Mouse (Mus musculus) lung, postnatal 0 days (tissue): ENCODE data around the gene Ttll12. TPM values are rescaled to one million over a fixed set of nuclear protein-coding genes. Genes with fewer than 3 reads are reported as not detected.

Source experiments
- ATAC-seq: fragments of 200-750 bp; cut with Nextera tagmentation; 2 replicates; pipeline ENCODE4 v1.8.0; 2017; ENCODE audit warnings: moderate library complexity
- DNase-seq: peaks from one replicate; pipeline ENCODE4 v3.0.0-alpha.2; 2016; ENCODE audit warnings: low spot score
- H3K27ac ChIP-seq: fragments of 300-500 bp; sonication (generic); 2 replicates; pipeline ENCODE4 v1.5.1; 2014; ENCODE audit warnings: antibody characterized with exemption, mild to moderate bottlenecking, low read length, mixed read lengths
- H3K27me3 ChIP-seq: fragments of 300-500 bp; sonication (generic); replicated peaks from 2 replicates; pipeline ENCODE4 v1.6.1; 2014; ENCODE audit warnings: low read length, mixed read lengths; ENCODE audit not compliant: insufficient read depth
- H3K36me3 ChIP-seq: fragments of 300-500 bp; sonication (generic); 2 replicates; pipeline ENCODE4 v1.6.1; 2014; ENCODE audit warnings: low read length, mixed read lengths; ENCODE audit not compliant: insufficient read depth
- H3K4me1 ChIP-seq: fragments of 300-500 bp; sonication (generic); 2 replicates; pipeline ENCODE4 v1.6.1; 2014; ENCODE audit warnings: antibody characterized with exemption, low read depth, low read length, mixed read lengths; ENCODE audit not compliant: insufficient read depth
- H3K4me2 ChIP-seq: fragments of 300-500 bp; sonication (generic); replicated peaks from 2 replicates; pipeline ENCODE4 v1.6.1; 2014; ENCODE audit warnings: low read depth, mild to moderate bottlenecking, low read length, moderate library complexity, mixed read lengths
- H3K4me3 ChIP-seq: fragments of 300-500 bp; sonication (generic); 2 replicates; pipeline ENCODE4 v1.5.1; 2014; ENCODE audit warnings: low read depth, low read length
- H3K9ac ChIP-seq: fragments of 300-500 bp; sonication (generic); replicated peaks from 2 replicates; pipeline ENCODE4 v1.6.1; 2014; ENCODE audit warnings: low read depth, mild to moderate bottlenecking
- H3K9me3 ChIP-seq: fragments of 300-500 bp; sonication (generic); 2 replicates; pipeline ENCODE4 v1.6.1; 2016; ENCODE audit warnings: low read length, mixed read lengths
- CTCF ChIP-seq: IDR thresholded peaks from 2 replicates; pipeline ENCODE4 v1.5.1; 2016; ENCODE audit warnings: antibody characterized with exemption, mild to moderate bottlenecking
- EP300 ChIP-seq: IDR thresholded peaks from 2 replicates; pipeline ENCODE4 v1.6.1; 2016; ENCODE audit warnings: antibody characterized with exemption, mild to moderate bottlenecking, control low read depth
- WGBS: fragments of 180-500 bp; shearing (Covaris S2); extraction: QIAGEN DNeasy Blood & Tissue Kit; methylation state at CpG from one replicate; pipeline ENCODE4 v1.1.7; 2014; 5-methylcytosine and 5-hydroxymethylcytosine counted together
- polyA plus RNA-seq: library from polyadenylated mRNA; unstranded; fragments of >200 nt; fragmentation: Nextera tagmentation; extraction: Ambion mirVana; gene quantifications from 2 replicates; pipeline ENCODE4 v1.2.1, GENCODE M21; 2015

The Ttll12 gene
- polyA plus RNA-seq, 1 experiment from 2014 or later, result 12.3 TPM

DNA sequence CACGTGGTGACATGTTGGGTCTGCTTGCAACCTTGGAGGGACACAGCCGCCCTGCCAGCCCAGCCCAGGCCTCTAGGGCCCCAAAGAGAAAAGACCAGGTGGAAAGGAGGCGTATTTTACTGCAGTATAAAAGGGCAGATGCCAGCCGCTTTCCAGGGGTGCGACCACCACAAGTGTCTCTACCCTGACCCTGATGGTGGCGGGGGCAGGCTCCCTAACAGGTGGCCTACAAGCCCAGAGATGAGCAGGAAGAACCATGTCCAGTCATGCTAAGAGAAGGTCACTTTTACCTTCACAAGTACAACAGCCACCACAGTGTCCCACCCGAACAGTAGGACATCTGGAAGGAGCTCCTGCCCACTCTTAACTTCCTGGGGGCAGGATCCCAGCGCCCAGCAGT lies 19.4 kb downstream of the Ttll12 start:
- no peaks in the 10 kb centered on the region for H3K27me3 ChIP-seq
- no peak overlapping the region for H3K4me2 ChIP-seq
- H3K4me1 ChIP-seq, result no peaks in the 10 kb centered on the region
- WGBS, result 91% methylated on average over 8 of the region's 8 CpGs
- no peaks in the 10 kb centered on the region for H3K9me3 ChIP-seq
- TF ChIP-seq EP300 (no peak), CTCF (no peak)
- peak overlapping the region; percentile 76 for H3K27ac ChIP-seq
- DNase-seq (no peak), ATAC-seq (no peak)
- peaks cover 16% of the 10 kb centered on the region; the same call in 1 of the 2 replicates for H3K36me3 ChIP-seq
- no peak overlapping the region for H3K9ac ChIP-seq
- no peak overlapping the region for H3K4me3 ChIP-seq

DNA sequence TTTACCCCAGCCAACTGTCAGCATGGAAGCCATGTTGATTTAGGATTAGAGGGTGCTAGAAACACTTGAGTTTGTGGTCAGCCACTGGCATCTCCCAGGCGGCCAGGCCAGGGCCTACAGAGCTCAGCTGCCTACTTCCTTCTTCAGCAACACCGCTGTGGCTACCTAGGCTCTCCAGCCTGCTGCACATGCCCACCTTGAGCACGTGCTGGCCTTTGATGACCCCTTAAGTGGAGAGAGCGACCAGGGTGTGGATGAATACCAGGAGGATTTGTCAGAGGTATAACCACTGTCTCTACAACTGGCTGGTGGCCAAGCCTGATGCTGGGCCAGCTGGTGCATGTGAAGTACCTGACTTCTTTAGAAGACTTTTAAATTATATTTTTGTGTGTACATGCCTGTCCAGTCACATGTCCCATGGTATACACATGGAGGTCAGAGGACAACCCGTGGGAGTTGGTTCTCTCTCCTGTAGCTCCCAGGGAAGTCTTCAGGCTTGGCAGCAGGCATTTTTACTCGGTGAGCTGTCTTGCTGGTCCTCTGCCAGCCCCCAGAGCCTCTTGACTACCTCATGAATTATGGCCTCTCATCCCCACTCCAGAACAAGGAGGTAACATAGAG lies 20.1 kb downstream of the Ttll12 start:
- Histone ChIP-seq H3K4me3 (no peak overlapping the region), H3K9me3 (no peaks in the 10 kb centered on the region), H3K27me3 (no peaks in the 10 kb centered on the region), H3K36me3 (peaks cover 16% of the 10 kb centered on the region; the same call in 1 of the 2 replicates), H3K4me1 (no peaks in the 10 kb centered on the region), H3K27ac (peak overlapping the region; percentile 76), H3K4me2 (no peak overlapping the region), H3K9ac (no peak overlapping the region)
- ATAC-seq (peak; percentile 85), DNase-seq (peak; percentile 89)
- TF ChIP-seq EP300 (peak; percentile 75), CTCF (no peak)
- 57% methylated on average over 6 of the region's 6 CpGs for WGBS

DNA sequence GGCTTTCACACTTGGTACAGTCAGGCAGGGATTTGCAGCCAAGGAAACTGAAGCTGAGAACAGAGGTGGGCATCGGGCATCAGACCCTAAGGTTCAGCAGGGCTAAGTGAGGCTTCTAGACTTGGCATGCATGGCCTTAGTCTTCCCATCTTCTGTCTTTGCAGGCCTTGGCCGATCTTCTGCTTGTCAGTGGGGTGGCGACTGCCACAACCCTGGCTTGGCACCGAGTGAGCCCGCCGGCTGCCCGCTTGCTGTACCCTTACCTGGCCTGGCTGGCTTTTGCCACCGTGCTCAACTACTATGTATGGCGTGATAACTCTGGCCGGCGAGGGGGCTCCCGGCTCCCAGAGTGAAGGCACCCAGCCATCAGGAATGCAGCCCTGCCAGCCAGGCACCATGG lies 21.4 kb downstream of the Ttll12 start:
- Histone ChIP-seq H3K4me2 (no peak overlapping the region), H3K9me3 (no peaks in the 10 kb centered on the region), H3K4me3 (no peak overlapping the region), H3K9ac (no peak overlapping the region), H3K27ac (no peak overlapping the region), H3K36me3 (peaks cover 16% of the 10 kb centered on the region; the same call in 1 of the 2 replicates), H3K27me3 (no peaks in the 10 kb centered on the region), H3K4me1 (no peaks in the 10 kb centered on the region)
- 95% methylated on average over 12 of the region's 12 CpGs for WGBS
- ATAC-seq, result no peak
- DNase-seq, result no peak
- TF ChIP-seq CTCF (no peak), EP300 (no peak)

DNA sequence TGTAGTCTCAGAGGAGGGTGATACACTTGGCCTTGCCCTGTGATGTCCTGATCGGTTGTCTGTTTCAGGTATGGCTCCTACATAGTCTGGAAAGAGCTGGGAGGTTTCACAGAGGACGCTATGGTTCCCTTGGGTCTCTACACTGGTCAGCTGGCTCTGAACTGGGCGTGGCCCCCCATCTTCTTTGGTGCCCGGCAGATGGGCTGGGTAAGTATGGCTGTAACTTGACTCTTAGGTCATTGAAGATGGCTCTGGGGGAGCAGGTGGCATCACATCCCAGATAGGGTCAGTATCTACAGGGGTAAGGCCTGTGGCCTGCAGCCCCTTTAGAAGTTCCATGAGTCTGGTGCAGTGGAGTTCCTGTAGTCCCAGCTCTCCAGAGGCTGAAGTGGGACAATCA lies 22.8 kb downstream of the Ttll12 start:
- no peak for ATAC-seq
- Histone ChIP-seq H3K27me3 (no peaks in the 10 kb centered on the region), H3K27ac (no peak overlapping the region), H3K4me2 (no peak overlapping the region), H3K9ac (no peak overlapping the region), H3K4me3 (no peak overlapping the region), H3K36me3 (peaks cover 16% of the 10 kb centered on the region; the same call in 1 of the 2 replicates), H3K9me3 (no peaks in the 10 kb centered on the region), H3K4me1 (no peaks in the 10 kb centered on the region)
- TF ChIP-seq CTCF, result no peak
- TF ChIP-seq EP300, result no peak
- DNase-seq, result no peak
- 81% methylated on average over 4 of the region's 4 CpGs for WGBS

DNA sequence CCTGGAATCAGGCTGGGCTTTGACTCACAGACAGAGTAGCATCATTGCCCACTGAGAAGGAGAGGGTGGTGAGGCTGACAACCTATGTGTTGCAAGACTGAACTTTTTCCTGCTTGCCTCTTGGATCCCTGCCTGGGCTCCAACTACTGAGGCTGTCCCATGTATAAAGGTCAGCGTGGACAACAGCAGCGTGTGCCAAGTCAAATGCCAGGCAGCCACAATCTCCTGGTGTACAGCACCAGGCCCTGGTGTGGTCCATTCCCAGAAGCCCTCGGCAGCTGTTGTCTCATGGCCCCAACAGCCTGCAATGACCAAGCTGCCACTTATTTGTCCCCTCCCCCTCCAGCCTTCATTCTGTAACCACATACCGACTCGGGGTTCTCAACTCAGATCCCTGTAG lies 23.3 kb downstream of the Ttll12 start:
- WGBS, result 78% methylated on average over 5 of the region's 5 CpGs
- no peak overlapping the region for H3K4me3 ChIP-seq

DNA sequence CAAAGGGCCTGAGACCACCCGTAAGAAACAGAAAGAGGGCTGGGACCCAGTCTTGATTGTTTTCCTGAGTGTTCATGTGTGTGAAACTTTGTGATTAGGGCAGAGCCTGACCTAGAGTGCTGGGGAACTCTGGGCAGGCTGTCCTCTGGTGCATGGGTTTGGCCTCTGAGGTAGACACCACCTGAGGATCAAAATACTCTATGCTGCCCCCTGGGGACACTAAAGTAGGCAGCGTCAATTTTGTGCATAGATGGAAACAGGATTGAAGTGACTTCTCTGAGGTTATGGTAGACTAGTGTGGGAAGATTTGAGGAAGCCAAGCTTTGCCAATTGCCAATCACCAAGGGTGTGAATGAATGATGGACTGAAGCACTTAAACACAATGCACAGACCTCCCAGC lies 24.3 kb downstream of the Ttll12 start:
- no peaks in the 10 kb centered on the region for H3K27me3 ChIP-seq
- H3K9me3 ChIP-seq, result no peaks in the 10 kb centered on the region
- H3K36me3 ChIP-seq, result peaks cover 10% of the 10 kb centered on the region; the same call in 1 of the 2 replicates
- H3K9ac ChIP-seq, result no peak overlapping the region
- H3K4me2 ChIP-seq, result no peak overlapping the region
- no peak overlapping the region for H3K4me3 ChIP-seq
- no peaks in the 10 kb centered on the region; the same call in 1 of the 2 replicates for H3K4me1 ChIP-seq
- WGBS, result 53% methylated on average over 2 of the region's 2 CpGs
- TF ChIP-seq CTCF, result peak; percentile 58
- TF ChIP-seq EP300, result no peak
- ATAC-seq (no peak), DNase-seq (no peak)
- H3K27ac ChIP-seq, result no peak overlapping the region

More for the DNA sequence above, 23.3 kb downstream of the Ttll12 start:
- Histone ChIP-seq H3K27ac (no peak overlapping the region), H3K27me3 (no peaks in the 10 kb centered on the region), H3K36me3 (peaks cover 16% of the 10 kb centered on the region; the same call in 1 of the 2 replicates), H3K4me2 (no peak overlapping the region), H3K4me1 (no peaks in the 10 kb centered on the region), H3K9me3 (no peaks in the 10 kb centered on the region), H3K9ac (no peak overlapping the region)
- ATAC-seq, result no peak
- TF ChIP-seq EP300 (no peak), CTCF (no peak)
- no peak for DNase-seq
